Mouse (Mus musculus) G1E-ER4 (cell line): ENCODE results near the gene Nsmce1. TPM values are rescaled to one million over a fixed set of nuclear protein-coding genes. Genes with fewer than 3 reads are reported as not detected.

Experiments used
- GATA1 ChIP-seq: IDR thresholded peaks from one replicate; pipeline ENCODE4 v1.8.0; 2012; ENCODE audit warnings: low read length, inconsistent platforms
- polyA plus RNA-seq: library from polyadenylated mRNA; stranded (reverse); fragments of >175 nt; gene quantifications from 2 replicates; pipeline ENCODE4 v1.2.3, GENCODE M21; 2012

Gene Nsmce1
- 11.4 and 13.6 TPM in 2 replicates for polyA plus RNA-seq

GRCm38 (mm10) chr7:125490947-125491735, at the start of gene Nsmce1:
TSS of gene Nsmce1 (minus strand) at chr7:125491596.
- no peak for TF ChIP-seq GATA1

GRCm38 (mm10) chr7:125541026-125541425, 49.6 kb upstream of the Nsmce1 start:
- TF ChIP-seq GATA1, result no peak

DNA sequence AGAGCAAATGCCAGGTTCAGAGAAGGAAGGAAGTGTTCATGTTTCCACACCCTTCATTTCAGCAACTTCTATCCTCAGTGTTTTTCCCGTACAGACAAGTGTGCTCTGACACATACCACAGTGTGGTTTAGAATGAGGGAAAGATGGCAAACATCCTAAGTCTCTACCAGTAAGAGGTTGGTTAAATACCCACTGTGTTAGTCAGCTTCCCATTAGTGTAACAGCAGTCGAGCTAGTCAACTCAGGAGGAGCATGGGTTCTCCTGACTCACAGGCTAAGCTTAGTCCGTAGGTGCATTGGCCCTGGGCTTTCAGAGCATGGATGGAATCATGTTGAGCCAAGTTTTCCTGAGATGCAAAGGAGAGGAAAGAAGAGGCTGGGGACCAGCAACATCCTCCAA, 48.0 kb upstream of the Nsmce1 start:
- no peak for TF ChIP-seq GATA1

GRCm38 (mm10) chr7:125527901-125528580, 36.6 kb upstream of the Nsmce1 start:
- TF ChIP-seq GATA1, result no peak

GRCm38 (mm10) chr7:125527186-125527585, 35.8 kb upstream of the Nsmce1 start:
- TF ChIP-seq GATA1, result no peak

DNA sequence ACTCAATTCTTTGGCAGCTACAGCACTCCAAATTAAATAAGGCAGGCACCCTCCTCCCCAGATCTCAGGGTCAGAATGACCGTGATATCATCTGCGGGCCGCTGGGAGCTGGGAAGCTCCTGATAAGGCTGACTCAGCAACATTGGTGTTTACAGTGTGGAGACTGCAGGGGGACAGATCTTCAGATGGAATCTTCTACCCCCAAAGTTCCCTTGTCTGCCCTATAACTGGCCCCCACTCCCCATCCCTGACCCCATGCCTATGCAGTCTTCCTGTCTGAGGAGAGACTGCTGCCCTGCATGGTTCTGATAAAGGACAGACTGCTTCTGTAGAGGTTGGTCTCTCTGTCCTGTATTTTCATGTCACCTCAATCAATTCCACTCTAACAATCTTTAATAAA, 31.7 kb upstream of the Nsmce1 start:
- peak; percentile 76 for TF ChIP-seq GATA1

- no peak for TF ChIP-seq GATA1
Measured at GRCm38 (mm10) chr7:125519715-125520114, 28.3 kb upstream of the Nsmce1 start.

DNA sequence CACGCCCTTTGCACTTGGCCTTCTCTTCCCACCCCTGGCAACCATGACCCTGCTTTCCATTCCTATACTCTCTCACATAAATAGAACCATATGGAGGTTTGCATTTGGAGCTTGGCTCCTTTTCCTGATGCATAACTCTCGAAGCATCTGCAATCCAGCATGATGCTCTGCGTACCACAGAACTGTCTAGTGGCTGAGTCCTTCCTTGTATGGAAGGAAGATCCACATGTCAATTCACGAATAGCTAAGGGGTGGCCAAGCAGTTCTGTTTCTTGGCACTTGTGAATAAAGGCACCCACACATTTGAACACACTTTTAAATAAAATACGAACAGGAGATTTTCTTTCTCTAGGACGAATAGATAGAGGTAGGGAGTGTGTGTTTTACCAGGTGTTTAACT, 26.1 kb upstream of the Nsmce1 start:
- no peak for TF ChIP-seq GATA1

GRCm38 (mm10) chr7:125516723-125517122, 25.3 kb upstream of the Nsmce1 start:
- peak; percentile 51 for TF ChIP-seq GATA1

DNA sequence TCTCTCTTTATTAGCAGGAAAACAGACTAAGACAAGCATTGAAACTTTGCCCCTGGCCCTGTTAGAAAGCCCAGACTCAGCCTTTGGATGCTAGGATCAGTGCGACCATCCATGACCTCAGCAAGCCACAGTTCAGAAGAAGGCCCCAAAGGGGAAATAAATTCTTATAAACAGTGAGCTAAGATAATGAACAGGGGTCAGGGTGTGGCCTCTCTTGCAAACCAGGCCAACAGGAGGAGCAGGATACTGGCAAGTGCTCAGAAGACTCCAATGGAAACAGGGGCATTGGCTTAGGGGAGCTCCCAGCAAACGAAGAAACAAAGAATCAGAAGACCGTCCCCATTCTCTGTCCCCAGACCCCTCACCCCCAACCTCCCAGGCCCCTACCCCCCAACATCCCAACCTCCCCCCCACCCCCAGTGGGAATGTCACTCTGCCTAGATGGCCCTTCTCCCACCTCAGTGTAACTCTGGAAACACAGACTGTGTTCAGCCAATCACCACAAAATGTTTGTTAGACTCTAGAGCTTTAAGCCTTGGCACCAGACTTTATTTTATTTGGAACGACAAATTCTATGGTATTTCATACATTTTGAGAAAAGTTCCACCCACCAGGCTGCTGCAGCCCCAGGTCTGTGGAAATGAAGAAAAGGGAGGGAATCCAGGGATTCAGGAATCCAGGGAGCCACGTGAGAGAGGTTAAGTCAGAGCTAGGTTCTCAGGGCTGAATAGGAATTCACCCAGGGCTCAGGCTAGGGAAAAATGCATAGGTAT, 23.9 kb upstream of the Nsmce1 start:
- TF ChIP-seq GATA1, result no peak

DNA sequence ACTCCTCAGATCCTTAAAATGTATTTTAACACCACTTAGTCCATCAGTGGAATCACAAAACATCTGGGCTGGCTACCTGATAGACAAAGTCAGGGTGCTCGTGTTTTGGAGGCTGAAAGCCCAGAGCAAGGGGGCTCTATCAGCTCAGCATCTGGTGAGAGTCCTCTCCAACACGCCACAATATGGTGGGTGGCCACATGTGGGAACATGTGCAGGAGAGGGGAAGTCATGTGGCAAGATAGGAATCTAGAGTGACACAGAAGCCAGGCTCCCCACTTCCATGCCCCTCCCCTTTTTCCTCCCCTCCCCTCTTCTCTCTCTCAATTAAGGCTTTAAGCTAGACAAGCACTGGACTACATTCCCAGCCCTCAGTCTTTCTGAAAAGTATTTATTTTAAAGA, 20.5 kb upstream of the Nsmce1 start:
- no peak for TF ChIP-seq GATA1

DNA sequence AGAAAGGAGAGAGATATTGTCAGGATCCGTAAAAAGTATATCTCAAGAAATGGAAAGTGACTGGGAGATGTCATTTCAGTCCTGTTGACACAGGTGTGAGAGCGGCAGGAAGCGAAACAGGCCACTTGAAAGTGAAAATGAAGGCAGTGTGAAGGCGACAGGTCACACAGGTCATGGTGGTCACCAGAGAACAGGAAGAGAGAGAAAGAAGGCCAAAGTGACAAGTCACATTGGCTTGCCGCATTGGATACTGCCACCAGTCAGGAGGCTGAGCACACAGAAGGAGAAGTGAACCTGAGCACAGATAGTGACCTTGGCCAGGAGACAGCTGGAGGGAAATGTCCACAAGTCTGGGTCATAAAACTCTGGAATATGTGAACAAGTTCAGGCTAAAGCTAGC, 20.0 kb upstream of the Nsmce1 start:
- no peak for TF ChIP-seq GATA1

GRCm38 (mm10) chr7:125507279-125507678, 15.9 kb upstream of the Nsmce1 start:
- no peak for TF ChIP-seq GATA1

GRCm38 (mm10) chr7:125505568-125505967, 14.2 kb upstream of the Nsmce1 start:
- TF ChIP-seq GATA1, result no peak

DNA sequence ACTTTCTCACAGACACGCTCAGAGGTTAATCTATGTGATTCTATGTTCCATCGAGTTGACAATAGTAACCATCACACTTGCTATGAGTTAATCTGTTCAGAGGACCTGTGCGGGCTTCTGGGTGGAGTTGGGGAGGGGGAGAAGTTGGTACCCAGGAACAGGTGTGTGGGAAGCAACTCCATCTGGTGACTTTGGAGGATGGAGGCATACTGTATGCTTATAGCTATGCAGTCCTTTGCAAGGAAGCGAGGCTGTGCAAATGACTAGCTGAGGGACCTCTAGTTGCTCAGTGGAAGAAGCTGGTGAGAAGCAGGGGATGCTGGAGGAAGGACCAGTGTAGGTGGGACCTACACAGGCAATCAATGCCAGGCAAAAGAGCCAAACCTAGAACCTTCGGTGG, 13.2 kb upstream of the Nsmce1 start:
- no peak for TF ChIP-seq GATA1
